Mouse (Mus musculus): ENCODE results near the gene Nbr1. TPM values are rescaled to one million over a fixed set of nuclear protein-coding genes. Genes with fewer than 3 reads are reported as not detected.

Nbr1 gene
- polyA plus RNA-seq, 1 experiment from 2014 or later: 98.3 TPM

DNA sequence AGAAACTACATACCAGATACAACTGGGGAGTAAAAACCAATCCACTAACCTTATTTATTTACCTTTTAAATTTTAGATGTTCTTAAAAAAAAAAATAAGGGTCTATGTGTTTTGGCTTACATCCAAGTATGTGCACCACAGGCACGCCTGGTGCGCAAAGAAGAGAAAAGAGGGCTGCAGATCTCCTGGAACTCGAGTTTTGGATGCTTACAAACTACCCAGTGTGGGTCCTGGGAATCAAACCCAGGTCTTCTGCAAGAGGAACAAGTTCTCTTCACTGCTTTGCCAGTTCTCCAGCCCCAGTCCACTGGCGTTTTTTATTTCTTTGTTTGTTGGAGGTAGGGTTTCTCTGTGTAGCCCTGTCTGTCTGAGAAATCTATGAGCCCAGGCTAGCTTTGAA is 25.3 kb upstream of the Nbr1 start:
- H3K4me1 ChIP-seq (ENCODE audit: control insufficient read depth, insufficient read depth, low read length): no peaks in the 10 kb centered on the region
- DNase-seq (ENCODE audit: low spot score) (no peak), ATAC-seq (no peak)
- no peak overlapping the region for H3K4me2 ChIP-seq (ENCODE audit: low read length)
- no peaks in the 10 kb centered on the region for H3K27me3 ChIP-seq (replicated peaks; ENCODE audit: control insufficient read depth, insufficient read depth, low read length)
- no peak overlapping the region for H3K9ac ChIP-seq (ENCODE audit: low read length)
- peaks cover 18% of the 10 kb centered on the region; the same call in 1 of the 2 replicates for H3K36me3 ChIP-seq (ENCODE audit: control insufficient read depth, insufficient read depth, low read length)
- H3K4me3 ChIP-seq (ENCODE audit: low read depth, low read length): no peak overlapping the region
- peak overlapping the region; percentile 75 for H3K27ac ChIP-seq (ENCODE audit: low read depth, low read length)
- H3K9me3 ChIP-seq (replicated peaks; ENCODE audit: control insufficient read depth, low read length): no peaks in the 10 kb centered on the region
- 60% methylated on average over 4 of the region's 4 CpGs for WGBS

DNA sequence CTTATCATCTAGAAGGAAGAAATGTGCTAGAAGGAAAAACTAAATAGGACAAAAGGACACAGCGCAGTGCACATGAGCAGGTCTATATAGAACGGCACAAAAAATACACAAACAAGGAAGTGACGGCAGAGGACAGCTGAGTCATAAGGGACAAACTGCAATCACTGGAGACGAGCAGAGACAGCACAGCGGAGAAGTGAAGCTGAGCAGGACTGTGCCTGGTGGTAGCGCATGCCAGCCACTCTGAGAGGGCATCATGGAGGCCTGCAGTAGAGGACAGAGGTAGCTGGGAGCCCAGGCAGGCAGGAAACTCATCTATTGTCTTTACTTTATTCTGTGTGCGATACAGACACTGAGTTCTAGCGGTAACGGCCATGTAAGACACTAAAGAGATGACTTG is 8.4 kb upstream of the Nbr1 start:
- Histone ChIP-seq H3K27ac (ENCODE audit: low read depth, low read length) (no peak overlapping the region), H3K36me3 (ENCODE audit: control insufficient read depth, insufficient read depth, low read length) (peaks cover 9% of the 10 kb centered on the region; the same call in 1 of the 2 replicates), H3K9me3 (replicated peaks; ENCODE audit: control insufficient read depth, low read length) (no peaks in the 10 kb centered on the region), H3K9ac (ENCODE audit: low read length) (no peak overlapping the region), H3K4me3 (ENCODE audit: low read depth, low read length) (no peak overlapping the region), H3K4me1 (ENCODE audit: control insufficient read depth, insufficient read depth, low read length) (peaks cover 2% of the 10 kb centered on the region; the same call in 1 of the 2 replicates), H3K4me2 (ENCODE audit: low read length) (no peak overlapping the region), H3K27me3 (replicated peaks; ENCODE audit: control insufficient read depth, insufficient read depth, low read length) (no peaks in the 10 kb centered on the region)
- WGBS: 88% methylated on average over 9 of the region's 9 CpGs
- ATAC-seq: no peak
- no peak for DNase-seq (ENCODE audit: low spot score)

DNA sequence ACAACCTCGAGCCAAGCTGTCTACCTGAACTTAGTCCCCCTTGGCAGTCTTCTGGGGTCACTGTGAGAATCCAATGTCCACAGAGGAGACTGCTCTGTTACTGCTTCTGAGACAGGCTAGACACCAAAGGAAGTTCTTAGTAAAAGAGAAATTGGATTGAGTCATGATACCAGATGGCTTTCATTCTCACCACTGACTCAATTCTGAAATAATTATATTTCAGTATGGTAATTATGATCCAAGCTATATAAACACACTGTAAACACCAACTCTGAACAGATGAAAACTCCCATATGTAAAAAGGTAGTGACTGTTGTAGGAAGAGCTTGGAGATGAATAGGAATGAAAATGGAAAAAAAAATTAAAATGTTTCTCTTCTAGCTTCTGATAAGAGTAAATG is 7.8 kb upstream of the Nbr1 start:
- Histone ChIP-seq H3K27me3 (replicated peaks; ENCODE audit: control insufficient read depth, insufficient read depth, low read length) (no peaks in the 10 kb centered on the region), H3K4me3 (ENCODE audit: low read depth, low read length) (no peak overlapping the region), H3K36me3 (ENCODE audit: control insufficient read depth, insufficient read depth, low read length) (peaks cover 9% of the 10 kb centered on the region; the same call in 1 of the 2 replicates), H3K9me3 (replicated peaks; ENCODE audit: control insufficient read depth, low read length) (no peaks in the 10 kb centered on the region), H3K9ac (ENCODE audit: low read length) (no peak overlapping the region), H3K4me2 (ENCODE audit: low read length) (no peak overlapping the region), H3K4me1 (ENCODE audit: control insufficient read depth, insufficient read depth, low read length) (peaks cover 2% of the 10 kb centered on the region; the same call in 1 of the 2 replicates), H3K27ac (ENCODE audit: low read depth, low read length) (no peak overlapping the region)
- DNase-seq (ENCODE audit: low spot score): peak; percentile 71
- ATAC-seq: no peak; the same call in 1 of the 2 replicates
- WGBS: 73% methylated on average over 1 of the region's 1 CpGs

DNA sequence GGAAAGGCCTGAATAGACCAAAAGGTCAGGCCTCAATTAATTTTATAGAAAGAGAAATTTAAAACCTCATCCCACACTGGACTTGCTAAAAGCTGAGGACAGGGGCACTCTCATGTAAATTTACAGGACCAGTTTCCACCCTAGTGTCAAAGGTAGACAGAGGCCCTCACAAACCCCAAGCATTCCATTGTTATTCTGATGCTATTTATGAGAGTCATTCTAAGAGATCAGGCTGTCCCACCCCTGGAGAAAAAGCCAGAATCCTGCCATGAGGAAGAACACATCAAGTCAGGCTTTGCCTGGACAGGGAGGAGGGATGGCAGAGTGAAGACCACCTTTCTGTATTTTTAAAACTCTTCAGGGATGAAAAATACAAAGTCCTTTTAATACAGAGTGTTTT is 3.4 kb upstream of the Nbr1 start:
- H3K9ac ChIP-seq (ENCODE audit: low read length): no peak overlapping the region
- H3K27me3 ChIP-seq (replicated peaks; ENCODE audit: control insufficient read depth, insufficient read depth, low read length): no peaks in the 10 kb centered on the region
- H3K4me3 ChIP-seq (ENCODE audit: low read depth, low read length): no peak overlapping the region
- no peak overlapping the region for H3K4me2 ChIP-seq (ENCODE audit: low read length)
- H3K9me3 ChIP-seq (replicated peaks; ENCODE audit: control insufficient read depth, low read length): no peaks in the 10 kb centered on the region
- H3K27ac ChIP-seq (ENCODE audit: low read depth, low read length): no peak overlapping the region
- ATAC-seq (no peak), DNase-seq (ENCODE audit: low spot score) (no peak)
- H3K36me3 ChIP-seq (ENCODE audit: control insufficient read depth, insufficient read depth, low read length): peaks cover 5% of the 10 kb centered on the region; the same call in 1 of the 2 replicates
- peaks cover 10% of the 10 kb centered on the region for H3K4me1 ChIP-seq (ENCODE audit: control insufficient read depth, insufficient read depth, low read length)

DNA sequence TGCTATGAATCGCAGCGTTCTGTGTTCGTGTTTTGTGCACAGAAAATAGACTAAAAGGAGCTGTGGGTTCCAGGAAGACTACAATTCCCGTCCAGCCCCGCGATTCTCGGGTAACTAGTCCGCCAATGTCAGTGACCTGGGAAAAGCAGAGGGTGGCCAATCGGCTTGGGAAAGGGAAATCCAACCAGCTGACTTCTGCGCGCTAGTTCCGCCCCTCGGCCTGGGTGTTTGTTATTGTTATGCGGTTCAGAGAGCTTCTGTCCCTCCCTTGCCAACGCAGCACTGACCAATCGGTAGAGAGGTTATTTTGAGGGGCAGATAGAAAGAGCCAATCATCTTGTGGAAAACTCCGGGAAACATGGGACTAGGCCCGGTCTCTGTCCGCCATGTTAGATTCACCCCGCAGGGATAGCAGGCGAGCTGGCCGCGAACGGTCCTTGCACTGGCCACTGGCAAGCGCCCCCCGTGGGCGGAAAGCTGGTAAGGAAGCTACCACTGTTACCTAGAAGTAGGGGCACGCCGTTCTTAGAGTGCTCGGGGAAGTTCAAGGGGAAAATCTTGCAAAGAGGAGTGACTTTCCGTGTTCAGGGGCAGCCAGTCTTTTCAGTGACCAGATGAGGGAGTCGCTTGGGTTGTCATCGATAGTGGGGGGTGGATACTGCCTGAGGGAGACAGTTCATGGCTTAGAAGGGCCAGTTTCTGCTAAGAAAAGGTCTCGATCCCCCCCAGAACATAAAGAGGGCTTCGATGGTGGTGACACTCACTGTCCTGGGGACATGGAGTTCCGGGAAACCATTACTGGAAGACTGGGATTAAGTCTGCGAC is 739 bp downstream of the Nbr1 start:
- ATAC-seq (peak; percentile 97), DNase-seq (ENCODE audit: low spot score) (peak; percentile 100)
- Histone ChIP-seq H3K4me1 (ENCODE audit: control insufficient read depth, insufficient read depth, low read length) (peaks cover 21% of the 10 kb centered on the region), H3K9ac (ENCODE audit: low read length) (peak overlapping the region; percentile 81), H3K36me3 (ENCODE audit: control insufficient read depth, insufficient read depth, low read length) (peaks cover 18% of the 10 kb centered on the region), H3K27me3 (replicated peaks; ENCODE audit: control insufficient read depth, insufficient read depth, low read length) (no peaks in the 10 kb centered on the region), H3K9me3 (replicated peaks; ENCODE audit: control insufficient read depth, low read length) (no peaks in the 10 kb centered on the region), H3K27ac (ENCODE audit: low read depth, low read length) (peak overlapping the region; percentile 88), H3K4me2 (ENCODE audit: low read length) (peak overlapping the region; percentile 89), H3K4me3 (ENCODE audit: low read depth, low read length) (peak overlapping the region; percentile 63)
- under 1% methylated on average over 37 of the region's 37 CpGs for WGBS

DNA sequence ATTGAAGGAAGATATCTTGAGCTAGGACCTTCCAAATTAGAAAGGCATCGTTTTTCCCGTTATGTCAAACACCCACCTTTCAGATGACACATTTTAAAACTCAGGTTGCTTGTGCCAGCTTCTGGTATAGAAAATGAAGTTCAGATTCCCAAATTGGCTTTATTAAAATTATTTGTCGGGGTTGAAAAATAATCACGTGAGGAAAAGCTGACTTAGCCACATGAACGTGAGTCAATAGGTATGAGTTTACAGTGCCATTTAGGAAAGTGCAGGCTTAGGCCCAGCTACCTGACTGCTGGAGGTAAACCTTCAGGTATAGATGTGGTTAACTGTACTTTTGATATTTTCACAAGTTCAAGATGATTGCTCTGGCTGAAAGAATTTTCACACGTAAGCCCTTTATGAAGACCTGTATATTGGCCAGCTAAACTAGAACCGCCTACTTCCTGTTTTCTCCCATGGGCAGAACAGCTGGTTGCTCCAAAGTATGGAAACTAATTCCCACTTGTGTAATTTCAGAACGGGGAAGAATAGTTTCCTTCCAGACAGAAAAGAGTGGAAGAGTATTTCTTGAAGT is 1.5 kb downstream of the Nbr1 start:
- no peak for ATAC-seq

DNA sequence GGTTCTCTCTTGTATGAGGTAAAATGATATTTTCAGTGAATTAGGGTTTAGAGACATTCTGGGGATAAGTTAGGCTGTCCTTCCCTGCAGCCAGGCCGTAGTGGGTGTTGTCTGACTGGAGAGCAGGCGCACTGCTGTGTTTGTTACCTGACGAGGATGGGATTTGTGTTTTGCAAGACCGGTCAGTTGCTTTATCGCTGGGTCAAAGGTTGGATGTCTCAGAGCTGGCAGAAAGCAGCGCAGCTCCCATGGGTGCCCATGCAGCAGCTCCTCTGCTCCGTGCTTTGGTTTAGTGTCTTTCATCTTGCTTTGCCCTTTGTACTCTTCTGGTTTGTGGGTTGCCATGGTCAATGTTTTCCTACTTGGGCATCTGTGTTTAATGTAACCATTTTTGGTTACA is 4.6 kb downstream of the Nbr1 start:
- no peak for ATAC-seq
- Histone ChIP-seq H3K9ac (ENCODE audit: low read length) (no peak overlapping the region), H3K4me3 (ENCODE audit: low read depth, low read length) (no peak overlapping the region), H3K4me2 (ENCODE audit: low read length) (no peak overlapping the region), H3K36me3 (ENCODE audit: control insufficient read depth, insufficient read depth, low read length) (peaks cover 49% of the 10 kb centered on the region), H3K9me3 (replicated peaks; ENCODE audit: control insufficient read depth, low read length) (no peaks in the 10 kb centered on the region), H3K27ac (ENCODE audit: low read depth, low read length) (no peak overlapping the region), H3K27me3 (replicated peaks; ENCODE audit: control insufficient read depth, insufficient read depth, low read length) (no peaks in the 10 kb centered on the region), H3K4me1 (ENCODE audit: control insufficient read depth, insufficient read depth, low read length) (peaks cover 13% of the 10 kb centered on the region)
- WGBS: 93% methylated on average over 7 of the region's 7 CpGs
- DNase-seq (ENCODE audit: low spot score): no peak

More for the DNA sequence above, 1.5 kb downstream of the Nbr1 start:
- Histone ChIP-seq H3K27me3 (replicated peaks; ENCODE audit: control insufficient read depth, insufficient read depth, low read length) (no peaks in the 10 kb centered on the region), H3K4me2 (ENCODE audit: low read length) (peak overlapping the region; percentile 89), H3K9ac (ENCODE audit: low read length) (peak overlapping the region; percentile 81), H3K9me3 (replicated peaks; ENCODE audit: control insufficient read depth, low read length) (no peaks in the 10 kb centered on the region), H3K4me1 (ENCODE audit: control insufficient read depth, insufficient read depth, low read length) (peaks cover 21% of the 10 kb centered on the region), H3K4me3 (ENCODE audit: low read depth, low read length) (peak overlapping the region; percentile 63), H3K27ac (ENCODE audit: low read depth, low read length) (peak overlapping the region; percentile 71), H3K36me3 (ENCODE audit: control insufficient read depth, insufficient read depth, low read length) (peaks cover 25% of the 10 kb centered on the region)
- 25% methylated on average over 8 of the region's 8 CpGs for WGBS
- no peak for DNase-seq (ENCODE audit: low spot score)

DNA sequence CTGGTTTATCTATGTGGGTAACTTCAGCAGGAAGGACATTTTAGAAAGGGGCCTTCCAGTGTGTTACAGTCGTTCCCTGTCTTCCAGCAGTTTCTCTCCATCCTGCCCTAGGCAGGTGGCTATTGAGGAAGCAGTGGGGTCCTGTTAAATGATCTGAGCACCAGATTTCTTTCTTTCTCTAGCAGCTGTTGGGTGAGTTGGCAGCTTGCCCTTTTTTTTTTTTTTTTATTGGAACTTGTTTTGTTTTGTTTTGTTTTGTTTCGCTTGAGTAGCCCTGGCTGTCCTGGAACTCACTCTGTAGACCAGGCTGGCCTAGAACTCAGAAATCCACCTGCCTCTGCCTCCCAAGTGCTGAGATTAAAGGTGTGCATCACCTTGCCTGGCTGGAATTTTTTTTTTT is 5.0 kb downstream of the Nbr1 start:
- Histone ChIP-seq H3K4me3 (ENCODE audit: low read depth, low read length) (no peak overlapping the region), H3K27me3 (replicated peaks; ENCODE audit: control insufficient read depth, insufficient read depth, low read length) (no peaks in the 10 kb centered on the region), H3K27ac (ENCODE audit: low read depth, low read length) (no peak overlapping the region), H3K9me3 (replicated peaks; ENCODE audit: control insufficient read depth, low read length) (no peaks in the 10 kb centered on the region), H3K9ac (ENCODE audit: low read length) (no peak overlapping the region), H3K4me2 (ENCODE audit: low read length) (no peak overlapping the region), H3K4me1 (ENCODE audit: control insufficient read depth, insufficient read depth, low read length) (peaks cover 13% of the 10 kb centered on the region), H3K36me3 (ENCODE audit: control insufficient read depth, insufficient read depth, low read length) (peaks cover 49% of the 10 kb centered on the region)
- WGBS: 60% methylated on average over 2 of the region's 2 CpGs
- ATAC-seq (no peak), DNase-seq (ENCODE audit: low spot score) (peak; percentile 34)

DNA sequence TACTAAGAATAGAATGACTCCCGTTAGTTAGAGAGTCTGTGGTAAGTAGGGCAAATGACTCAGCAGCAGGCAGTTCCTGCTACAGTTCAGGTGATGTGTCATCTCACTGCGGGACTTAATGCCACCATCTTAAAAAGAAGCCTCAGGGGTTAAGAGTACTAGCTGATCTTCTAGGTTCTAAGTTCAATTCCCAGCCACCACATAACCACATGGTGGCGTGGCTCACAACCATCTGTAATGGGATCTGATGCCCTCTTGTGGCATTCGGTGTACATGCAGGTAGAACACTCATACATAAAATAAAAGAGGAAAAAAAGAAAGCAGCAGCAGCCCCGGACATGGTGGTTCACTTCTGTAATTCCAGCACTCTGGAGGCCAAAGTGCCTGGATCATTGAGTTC is 10.4 kb downstream of the Nbr1 start:
- Histone ChIP-seq H3K36me3 (ENCODE audit: control insufficient read depth, insufficient read depth, low read length) (peaks cover 65% of the 10 kb centered on the region), H3K4me3 (ENCODE audit: low read depth, low read length) (no peak overlapping the region), H3K9me3 (replicated peaks; ENCODE audit: control insufficient read depth, low read length) (no peaks in the 10 kb centered on the region), H3K27ac (ENCODE audit: low read depth, low read length) (no peak overlapping the region), H3K4me2 (ENCODE audit: low read length) (no peak overlapping the region), H3K9ac (ENCODE audit: low read length) (no peak overlapping the region), H3K27me3 (replicated peaks; ENCODE audit: control insufficient read depth, insufficient read depth, low read length) (no peaks in the 10 kb centered on the region), H3K4me1 (ENCODE audit: control insufficient read depth, insufficient read depth, low read length) (no peaks in the 10 kb centered on the region)
- no peak for ATAC-seq
- WGBS: 42% methylated on average over 5 of the region's 5 CpGs
- DNase-seq (ENCODE audit: low spot score): peak; percentile 70

Data from forebrain, embryonic 14.5 days (tissue).